Mouse (Mus musculus): ENCODE measurements around the gene Gm49380. TPM values are rescaled to one million over a fixed set of nuclear protein-coding genes. Genes with fewer than 3 reads are reported as not detected.
A peak's percentile ranks its signal among the peaks of the same experiment; 100 is the strongest.

The Gm49380 gene
- polyA plus RNA-seq, 1 experiment from 2014 or later, result 0.21 TPM

GRCm38 (mm10) chr9:44135731-44136411 lies 22.6 kb upstream of the Gm49380 start:
- peak overlapping the region; percentile 77 for H3K9ac ChIP-seq (ENCODE audit: low read length)
- WGBS, result 45% methylated on average over 7 of the region's 7 CpGs
- H3K4me2 ChIP-seq (ENCODE audit: low read depth, low read length), result peak overlapping the region; percentile 89
- H3K27me3 ChIP-seq (ENCODE audit: control insufficient read depth, insufficient read depth, low read length), result no peaks in the 10 kb centered on the region
- ATAC-seq (ENCODE audit: insufficient read depth, low FRiP score), result 0 out of 2 replicates have a peak, but pooled peaks have one; percentile 1
- H3K9me3 ChIP-seq (replicated peaks; ENCODE audit: control insufficient read depth, low read length), result no peaks in the 10 kb centered on the region
- H3K27ac ChIP-seq (ENCODE audit: low read length), result peak overlapping the region; percentile 81
- H3K36me3 ChIP-seq (ENCODE audit: control insufficient read depth, insufficient read depth, low read length), result no peaks in the 10 kb centered on the region
- peak overlapping the region; percentile 63 for H3K4me3 ChIP-seq (replicated peaks; ENCODE audit: low read length)
- peaks cover 25% of the 10 kb centered on the region for H3K4me1 ChIP-seq (ENCODE audit: control insufficient read depth, insufficient read depth, low read length)

- Histone ChIP-seq H3K4me2 (ENCODE audit: low read depth, low read length) (peak overlapping the region; percentile 89), H3K27me3 (ENCODE audit: control insufficient read depth, insufficient read depth, low read length) (no peaks in the 10 kb centered on the region), H3K9me3 (replicated peaks; ENCODE audit: control insufficient read depth, low read length) (no peaks in the 10 kb centered on the region), H3K27ac (ENCODE audit: low read length) (peak overlapping the region; percentile 81), H3K4me1 (ENCODE audit: control insufficient read depth, insufficient read depth, low read length) (peaks cover 31% of the 10 kb centered on the region), H3K9ac (ENCODE audit: low read length) (peak overlapping the region; percentile 77), H3K4me3 (replicated peaks; ENCODE audit: low read length) (peak overlapping the region; percentile 63), H3K36me3 (ENCODE audit: control insufficient read depth, insufficient read depth, low read length) (no peaks in the 10 kb centered on the region)
- WGBS, result 2% methylated on average over 49 of the region's 49 CpGs
- peak; percentile 4; the same call in 1 of the 2 replicates for ATAC-seq (ENCODE audit: insufficient read depth, low FRiP score)
Observed at GRCm38 (mm10) chr9:44134851-44135730, 21.8 kb upstream of the Gm49380 start.

GRCm38 (mm10) chr9:44134101-44134850 lies 21.0 kb upstream of the Gm49380 start, which contains the start of gene Mcam:
Gene Mcam (plus strand): TSS chr9:44134469.
- peak within 1 kb of the TSS; percentile 90 for H3K27ac ChIP-seq (ENCODE audit: low read length)
- peak within 1 kb of the TSS; percentile 63 for H3K4me3 ChIP-seq (replicated peaks; ENCODE audit: low read length)
- H3K9me3 ChIP-seq (replicated peaks; ENCODE audit: control insufficient read depth, low read length), result no peaks in the 10 kb centered on the region
- H3K9ac ChIP-seq (ENCODE audit: low read length), result peak within 1 kb of the TSS; percentile 77
- peak; percentile 68; the same call in 1 of the 2 replicates for ATAC-seq (ENCODE audit: insufficient read depth, low FRiP score)
- H3K4me1 ChIP-seq (ENCODE audit: control insufficient read depth, insufficient read depth, low read length), result peaks cover 37% of the 10 kb centered on the region
- H3K27me3 ChIP-seq (ENCODE audit: control insufficient read depth, insufficient read depth, low read length), result no peaks in the 10 kb centered on the region
- H3K4me2 ChIP-seq (ENCODE audit: low read depth, low read length), result peak within 1 kb of the TSS; percentile 89
- no peaks in the 10 kb centered on the region for H3K36me3 ChIP-seq (ENCODE audit: control insufficient read depth, insufficient read depth, low read length)
- 1% methylated on average over 52 of the region's 55 CpGs for WGBS

GRCm38 (mm10) chr9:44133287-44133686 lies 20.0 kb upstream of the Gm49380 start:
- Histone ChIP-seq H3K4me1 (ENCODE audit: control insufficient read depth, insufficient read depth, low read length) (peaks cover 43% of the 10 kb centered on the region), H3K9me3 (replicated peaks; ENCODE audit: control insufficient read depth, low read length) (no peaks in the 10 kb centered on the region), H3K4me3 (replicated peaks; ENCODE audit: low read length) (peak overlapping the region; percentile 63), H3K4me2 (ENCODE audit: low read depth, low read length) (peak overlapping the region; percentile 89), H3K9ac (ENCODE audit: low read length) (no peak overlapping the region; the same call in 1 of the 2 replicates), H3K36me3 (ENCODE audit: control insufficient read depth, insufficient read depth, low read length) (no peaks in the 10 kb centered on the region), H3K27me3 (ENCODE audit: control insufficient read depth, insufficient read depth, low read length) (no peaks in the 10 kb centered on the region), H3K27ac (ENCODE audit: low read length) (peak overlapping the region; percentile 90)
- WGBS, result 7% methylated on average over 2 of the region's 2 CpGs
- no peak for ATAC-seq (ENCODE audit: insufficient read depth, low FRiP score)

- no peaks in the 10 kb centered on the region for H3K36me3 ChIP-seq (ENCODE audit: control insufficient read depth, insufficient read depth, low read length)
- H3K9ac ChIP-seq (ENCODE audit: low read length), result no peak overlapping the region
- ATAC-seq (ENCODE audit: insufficient read depth, low FRiP score), result no peak
- H3K27ac ChIP-seq (ENCODE audit: low read length), result no peak overlapping the region; the same call in 1 of the 2 replicates
- H3K4me1 ChIP-seq (ENCODE audit: control insufficient read depth, insufficient read depth, low read length), result peaks cover 43% of the 10 kb centered on the region
- WGBS, result 63% methylated on average over 5 of the region's 5 CpGs
- H3K4me2 ChIP-seq (ENCODE audit: low read depth, low read length), result no peak overlapping the region
- H3K4me3 ChIP-seq (replicated peaks; ENCODE audit: low read length), result no peak overlapping the region
- no peaks in the 10 kb centered on the region for H3K27me3 ChIP-seq (ENCODE audit: control insufficient read depth, insufficient read depth, low read length)
- no peaks in the 10 kb centered on the region for H3K9me3 ChIP-seq (replicated peaks; ENCODE audit: control insufficient read depth, low read length)
Observed at GRCm38 (mm10) chr9:44132200-44132599, 18.9 kb upstream of the Gm49380 start.

- H3K4me3 ChIP-seq (replicated peaks; ENCODE audit: low read length), result no peak overlapping the region
- peaks cover 44% of the 10 kb centered on the region for H3K4me1 ChIP-seq (ENCODE audit: control insufficient read depth, insufficient read depth, low read length)
- 55% methylated on average over 7 of the region's 7 CpGs for WGBS
- H3K9me3 ChIP-seq (replicated peaks; ENCODE audit: control insufficient read depth, low read length), result no peaks in the 10 kb centered on the region
- H3K36me3 ChIP-seq (ENCODE audit: control insufficient read depth, insufficient read depth, low read length), result no peaks in the 10 kb centered on the region
- H3K4me2 ChIP-seq (ENCODE audit: low read depth, low read length), result 0 out of 2 replicates have a peak overlapping the region, but pooled peaks have one; percentile 10
- H3K9ac ChIP-seq (ENCODE audit: low read length), result 0 out of 2 replicates have a peak overlapping the region, but pooled peaks have one; percentile 19
- no peak for ATAC-seq (ENCODE audit: insufficient read depth, low FRiP score)
- no peaks in the 10 kb centered on the region for H3K27me3 ChIP-seq (ENCODE audit: control insufficient read depth, insufficient read depth, low read length)
- H3K27ac ChIP-seq (ENCODE audit: low read length), result peak overlapping the region; percentile 95
Observed at GRCm38 (mm10) chr9:44131276-44131590, 17.9 kb upstream of the Gm49380 start.

- peak overlapping the region; percentile 45 for H3K4me3 ChIP-seq (replicated peaks; ENCODE audit: low read length)
- peak overlapping the region; percentile 74 for H3K9ac ChIP-seq (ENCODE audit: low read length)
- WGBS, result 21% methylated on average over 19 of the region's 19 CpGs
- peak overlapping the region; percentile 95 for H3K27ac ChIP-seq (ENCODE audit: low read length)
- H3K9me3 ChIP-seq (replicated peaks; ENCODE audit: control insufficient read depth, low read length), result no peaks in the 10 kb centered on the region
- peak overlapping the region; percentile 70 for H3K4me2 ChIP-seq (ENCODE audit: low read depth, low read length)
- no peaks in the 10 kb centered on the region for H3K27me3 ChIP-seq (ENCODE audit: control insufficient read depth, insufficient read depth, low read length)
- peaks cover 43% of the 10 kb centered on the region for H3K4me1 ChIP-seq (ENCODE audit: control insufficient read depth, insufficient read depth, low read length)
- no peaks in the 10 kb centered on the region for H3K36me3 ChIP-seq (ENCODE audit: control insufficient read depth, insufficient read depth, low read length)
- ATAC-seq (ENCODE audit: insufficient read depth, low FRiP score), result peak; percentile 25
Observed at GRCm38 (mm10) chr9:44130581-44131275, 17.4 kb upstream of the Gm49380 start.

- Histone ChIP-seq H3K27ac (ENCODE audit: low read length) (peak overlapping the region; percentile 95), H3K9ac (ENCODE audit: low read length) (peak overlapping the region; percentile 74), H3K4me1 (ENCODE audit: control insufficient read depth, insufficient read depth, low read length) (peaks cover 46% of the 10 kb centered on the region), H3K27me3 (ENCODE audit: control insufficient read depth, insufficient read depth, low read length) (no peaks in the 10 kb centered on the region), H3K4me2 (ENCODE audit: low read depth, low read length) (peak overlapping the region; percentile 70), H3K36me3 (ENCODE audit: control insufficient read depth, insufficient read depth, low read length) (no peaks in the 10 kb centered on the region), H3K9me3 (replicated peaks; ENCODE audit: control insufficient read depth, low read length) (no peaks in the 10 kb centered on the region), H3K4me3 (replicated peaks; ENCODE audit: low read length) (peak overlapping the region; percentile 45)
- peak; percentile 71 for ATAC-seq (ENCODE audit: insufficient read depth, low FRiP score)
- WGBS, result under 1% methylated on average over 27 of the region's 27 CpGs
Observed at GRCm38 (mm10) chr9:44130034-44130433, 16.7 kb upstream of the Gm49380 start.

Measured in stomach, embryonic 16.5 days (tissue).